Mouse (Mus musculus) bone marrow macrophage, adult 2 months (primary cell): Measurements from ENCODE around the gene C9.

ENCODE experiments used
- CTCF ChIP-seq: IDR thresholded peaks from 2 replicates; pipeline ENCODE4 v1.5.1; 2012; ENCODE audit warnings: low read depth, mild to moderate bottlenecking, low read length, moderate library complexity
- POLR2A ChIP-seq: IDR thresholded peaks from 2 replicates; pipeline ENCODE4 v1.6.1; 2012; ENCODE audit warnings: mild to moderate bottlenecking, low read depth, low read length, borderline replicate concordance

DNA sequence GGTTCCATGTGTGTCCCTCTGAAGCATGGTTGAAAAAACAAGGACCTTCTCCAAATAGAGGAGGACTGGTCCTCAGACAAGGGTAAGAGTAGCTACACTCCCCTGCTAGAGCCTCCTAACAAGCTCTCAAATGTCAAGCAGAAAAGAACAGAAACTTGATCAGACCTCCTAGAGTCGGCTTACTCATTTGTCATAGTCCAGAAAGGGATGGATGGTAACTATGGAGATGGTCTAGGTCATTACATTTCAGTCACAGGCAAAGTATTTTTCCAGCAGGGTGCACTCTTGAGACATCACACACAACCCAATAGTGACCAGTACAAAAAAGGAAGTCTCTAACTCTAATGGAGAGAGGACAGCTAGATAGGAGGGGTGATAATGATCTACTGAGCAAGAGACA is 55.7 kb downstream of the C9 start:
- no peak for TF ChIP-seq CTCF
- TF ChIP-seq POLR2A: no peak
